Mouse (Mus musculus) thymus, adult 2 months (tissue): ENCODE measurements at regions not wholly inside any gene's neighbourhood (a gene's known extent, or its start where the extent isn't known, plus 50 kb on each side); places are given as distances from the start of the nearest gene placed in this dataset.
"Not testable (repeated sequence)": the region's sequence is repeated elsewhere in the genome, so short reads cannot be mapped to it uniquely, and the experiment has no call there.

Experiments used
- DNase-seq: peaks from one replicate; pipeline ENCODE4 v3.0.0; 2021
- H3K27ac ChIP-seq: fragments of 200-500 bp; 2 replicates; pipeline ENCODE4 v1.5.1; 2012; ENCODE audit warnings: low read length, control low read depth; ENCODE audit not compliant: control insufficient read depth, insufficient read depth
- H3K27me3 ChIP-seq: fragments of 200-500 bp; 2 replicates; pipeline ENCODE4 v1.6.1; 2012; ENCODE audit warnings: mild to moderate bottlenecking, low read length, moderate library complexity, mixed read lengths; ENCODE audit not compliant: control insufficient read depth, insufficient read depth
- H3K36me3 ChIP-seq: fragments of 200-500 bp; 2 replicates; pipeline ENCODE4 v1.6.1; 2012; ENCODE audit warnings: mild to moderate bottlenecking, low read length, moderate library complexity; ENCODE audit not compliant: control insufficient read depth, insufficient read depth
- H3K4me1 ChIP-seq: fragments of 200-500 bp; replicated peaks from 2 replicates; pipeline ENCODE4 v1.6.1; 2012; ENCODE audit warnings: low read length; ENCODE audit not compliant: control insufficient read depth, insufficient read depth
- H3K4me3 ChIP-seq: fragments of 200-500 bp; 2 replicates; pipeline ENCODE4 v1.5.1; 2012; ENCODE audit warnings: mild to moderate bottlenecking, low read length, control low read depth, moderate library complexity; ENCODE audit not compliant: control insufficient read depth, insufficient read depth
- CTCF ChIP-seq: fragments of 200-500 bp; IDR thresholded peaks from 2 replicates; pipeline ENCODE4 v1.5.1; 2012; ENCODE audit warnings: mild to moderate bottlenecking, control low read depth, low read length, moderate library complexity, borderline replicate concordance; ENCODE audit not compliant: control insufficient read depth, poor library complexity, insufficient read depth; ENCODE audit errors: extremely low read depth
- POLR2A ChIP-seq: fragments of 200-500 bp; IDR thresholded peaks from 2 replicates; pipeline ENCODE4 v1.6.1; 2012; ENCODE audit warnings: mild to moderate bottlenecking, low read length, control low read depth, moderate library complexity; ENCODE audit not compliant: control insufficient read depth, poor library complexity, insufficient read depth; ENCODE audit errors: extremely low read depth
- WGBS: fragments of 180-500 bp; shearing (Covaris S2); methylation state at CpG from one replicate; pipeline ENCODE4 v1.1.7; 2018; 5-methylcytosine and 5-hydroxymethylcytosine counted together

DNA sequence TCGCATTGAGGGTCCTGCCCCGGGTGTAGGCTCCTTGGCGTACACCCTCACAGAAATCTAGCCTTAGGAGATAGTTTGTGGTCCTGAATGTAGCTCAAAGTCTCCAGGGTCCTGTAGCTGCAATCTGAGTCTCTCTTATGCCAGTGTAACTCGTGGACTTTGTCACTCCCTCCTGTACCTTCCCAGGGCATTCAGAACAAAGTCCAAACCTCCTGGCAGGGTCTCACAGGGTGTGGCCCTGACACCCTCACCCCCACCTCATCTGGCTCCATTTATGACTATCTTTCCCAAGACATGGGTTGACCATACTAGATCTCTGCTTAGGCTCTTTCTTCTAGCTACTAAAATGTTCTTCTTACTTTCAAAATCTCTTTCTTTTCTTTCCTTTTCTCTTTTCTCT is 120.6 kb upstream of the Tmem150c start:
- Histone ChIP-seq H3K27ac (no peak overlapping the region), H3K36me3 (no peaks in the 10 kb centered on the region), H3K4me1 (no peaks in the 10 kb centered on the region), H3K4me3 (no peak overlapping the region), H3K27me3 (no peaks in the 10 kb centered on the region)
- TF ChIP-seq POLR2A: no peak
- no peak for TF ChIP-seq CTCF
- WGBS: 90% methylated on average over 4 of the region's 4 CpGs
- DNase-seq: no peak

DNA sequence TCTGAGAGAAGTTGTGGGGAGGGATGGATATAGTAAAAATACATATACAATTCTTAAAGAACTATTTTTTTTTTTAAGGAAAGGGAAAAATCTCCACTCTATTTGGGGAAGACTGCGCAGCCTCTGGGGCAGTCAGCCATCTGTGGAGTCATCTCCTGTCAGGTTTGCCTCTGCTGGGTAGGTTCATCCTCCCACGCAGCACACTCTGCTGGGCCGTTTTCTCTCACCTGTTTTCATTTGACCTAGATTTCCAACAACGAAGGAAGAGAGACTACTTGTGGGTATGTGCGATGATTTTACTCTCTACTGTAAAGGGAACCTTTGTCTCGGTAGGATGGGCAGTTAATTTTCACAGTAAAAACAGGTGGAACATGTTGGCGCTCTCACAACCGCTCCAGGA is 119.9 kb upstream of the Tmem150c start:
- no peak for DNase-seq
- 93% methylated on average over 8 of the region's 8 CpGs for WGBS
- Histone ChIP-seq H3K27me3 (no peaks in the 10 kb centered on the region), H3K4me3 (no peak overlapping the region), H3K27ac (no peak overlapping the region), H3K36me3 (no peaks in the 10 kb centered on the region), H3K4me1 (no peaks in the 10 kb centered on the region)
- no peak for TF ChIP-seq CTCF
- no peak for TF ChIP-seq POLR2A

DNA sequence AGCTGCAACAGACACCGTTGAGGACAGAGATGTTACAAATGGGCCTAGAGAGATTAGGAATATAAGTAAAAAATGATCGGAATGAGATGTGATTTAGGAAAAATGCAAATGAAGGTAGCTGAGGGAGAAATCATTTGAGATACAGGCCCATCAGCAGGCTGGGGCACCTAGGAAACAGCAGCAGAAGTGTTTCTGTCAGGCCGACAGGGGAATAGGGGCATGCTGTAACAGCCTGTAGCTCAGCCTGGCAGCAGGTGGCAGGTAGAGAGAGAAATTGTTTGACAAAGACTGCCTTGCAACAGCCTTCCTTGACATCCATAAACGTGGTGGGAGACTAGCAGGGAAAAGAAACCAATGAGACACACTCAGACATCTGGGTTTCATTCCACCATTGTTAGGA is 115.1 kb upstream of the Tmem150c start:
- Histone ChIP-seq H3K36me3 (no peaks in the 10 kb centered on the region), H3K27me3 (no peaks in the 10 kb centered on the region), H3K4me1 (no peaks in the 10 kb centered on the region), H3K27ac (no peak overlapping the region), H3K4me3 (no peak overlapping the region)
- no peak for DNase-seq
- no peak for TF ChIP-seq POLR2A
- TF ChIP-seq CTCF: no peak
- WGBS: 89% methylated on average over 4 of the region's 4 CpGs

DNA sequence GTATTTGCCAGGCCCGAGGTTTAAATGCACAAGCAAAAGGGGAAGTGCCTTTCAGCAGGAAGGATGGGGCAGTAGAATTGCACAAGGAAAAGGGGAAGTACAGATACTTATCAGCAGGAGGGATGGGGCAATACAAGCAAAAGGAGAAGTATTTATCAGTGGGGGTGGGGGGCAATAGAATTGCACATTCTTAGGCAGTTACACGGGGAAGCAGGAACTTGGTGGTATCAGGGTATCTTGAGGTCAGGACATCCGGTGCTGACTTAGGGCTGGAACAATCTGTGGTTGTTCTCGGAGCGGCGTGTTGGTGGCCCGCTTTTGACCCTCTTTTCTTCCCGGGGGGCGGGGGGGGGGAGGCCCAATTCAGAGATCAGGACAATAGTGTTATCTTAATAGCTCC is 112.4 kb upstream of the Tmem150c start:
- not testable (repeated sequence) for H3K4me3 ChIP-seq, H3K36me3 ChIP-seq, H3K27me3 ChIP-seq, DNase-seq, H3K4me1 ChIP-seq, H3K27ac ChIP-seq
- 22% methylated on average over 9 of the region's 9 CpGs for WGBS

DNA sequence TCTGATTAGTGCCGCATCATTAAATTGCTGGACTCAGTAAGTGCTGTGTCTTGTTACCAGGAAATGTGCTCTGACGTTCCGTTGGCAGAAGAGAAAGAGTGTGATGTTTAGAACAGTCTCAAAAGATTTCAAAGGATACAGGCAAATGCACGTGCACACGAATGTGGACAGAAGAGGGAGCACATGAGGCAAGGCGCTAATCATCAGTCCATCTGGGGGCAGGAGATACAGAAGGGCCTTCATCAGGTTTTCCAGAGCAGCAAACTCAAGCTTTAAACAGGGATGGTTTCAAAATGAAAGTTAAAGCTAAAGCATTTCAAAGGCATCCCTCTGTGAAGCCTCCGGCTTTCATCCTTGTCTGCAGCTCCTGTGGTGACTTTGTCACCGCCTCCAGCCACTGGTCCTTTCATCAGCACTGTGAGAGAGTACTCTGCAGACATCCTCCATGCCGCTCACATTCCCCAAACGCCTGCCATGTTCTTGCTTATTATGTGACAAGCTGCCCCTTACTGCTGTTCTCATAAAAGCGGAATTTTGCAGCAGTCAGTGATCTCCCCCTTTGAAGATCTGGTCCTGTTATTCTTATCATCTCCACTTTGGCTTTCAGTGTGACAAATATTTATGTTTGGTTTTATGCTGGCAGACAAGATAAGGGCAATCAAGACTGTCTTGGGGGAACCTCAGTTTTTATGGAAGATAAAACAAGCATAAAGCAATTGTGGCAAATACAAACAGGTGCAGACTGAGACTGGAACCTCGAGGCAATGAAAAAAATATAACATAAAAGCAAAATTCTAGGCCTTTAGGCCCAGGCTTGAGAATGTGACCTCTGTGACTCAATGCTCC is 111.5 kb upstream of the Tmem150c start:
- Histone ChIP-seq H3K4me3 (no peak overlapping the region), H3K36me3 (no peaks in the 10 kb centered on the region), H3K27ac (no peak overlapping the region), H3K27me3 (no peaks in the 10 kb centered on the region), H3K4me1 (no peaks in the 10 kb centered on the region)
- no peak for DNase-seq
- WGBS: 79% methylated on average over 12 of the region's 12 CpGs
- TF ChIP-seq CTCF (no peak), POLR2A (no peak)

DNA sequence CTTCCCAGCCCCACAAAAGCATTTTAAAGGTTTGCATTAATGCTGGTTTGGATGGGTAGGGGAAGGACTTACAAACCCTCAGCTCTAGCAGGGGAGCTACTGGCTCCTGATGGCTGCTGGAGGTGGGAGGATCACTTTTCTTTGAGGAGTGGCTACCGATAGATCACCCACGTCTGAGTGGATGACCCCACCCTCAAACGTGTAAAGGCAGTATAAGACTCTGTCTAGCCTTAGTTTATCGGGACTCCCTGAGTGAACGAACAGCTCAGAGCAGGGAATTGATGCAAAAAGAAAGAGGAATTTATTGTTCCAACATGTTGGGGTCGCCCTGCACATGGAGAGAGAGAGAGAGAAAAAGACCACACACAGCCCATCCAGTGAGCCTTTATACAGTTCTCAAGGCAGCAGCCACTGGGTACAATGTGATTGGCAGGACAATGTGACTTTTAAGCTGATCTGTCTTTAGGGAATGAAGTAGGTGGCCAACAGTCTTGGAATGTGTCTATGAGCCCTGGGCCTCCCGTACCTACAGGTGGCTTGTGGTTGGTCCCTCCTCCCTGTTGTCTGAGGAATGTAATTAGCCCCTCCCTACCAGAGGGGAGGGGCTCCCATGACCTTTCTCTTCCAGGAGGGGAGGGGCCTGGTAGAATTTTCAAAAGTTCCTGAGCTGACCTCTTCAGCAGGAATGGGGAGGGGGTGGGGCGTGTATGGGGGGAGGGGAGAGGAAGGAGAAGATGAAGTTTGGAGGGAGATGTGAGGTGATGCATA is 108.7 kb upstream of the Tmem150c start:
- Histone ChIP-seq H3K27ac (no peak overlapping the region), H3K4me3 (no peak overlapping the region), H3K27me3 (no peaks in the 10 kb centered on the region), H3K36me3 (no peaks in the 10 kb centered on the region), H3K4me1 (no peaks in the 10 kb centered on the region)
- TF ChIP-seq POLR2A (no peak), CTCF (no peak)
- no peak for DNase-seq
- WGBS: 91% methylated on average over 8 of the region's 8 CpGs

DNA sequence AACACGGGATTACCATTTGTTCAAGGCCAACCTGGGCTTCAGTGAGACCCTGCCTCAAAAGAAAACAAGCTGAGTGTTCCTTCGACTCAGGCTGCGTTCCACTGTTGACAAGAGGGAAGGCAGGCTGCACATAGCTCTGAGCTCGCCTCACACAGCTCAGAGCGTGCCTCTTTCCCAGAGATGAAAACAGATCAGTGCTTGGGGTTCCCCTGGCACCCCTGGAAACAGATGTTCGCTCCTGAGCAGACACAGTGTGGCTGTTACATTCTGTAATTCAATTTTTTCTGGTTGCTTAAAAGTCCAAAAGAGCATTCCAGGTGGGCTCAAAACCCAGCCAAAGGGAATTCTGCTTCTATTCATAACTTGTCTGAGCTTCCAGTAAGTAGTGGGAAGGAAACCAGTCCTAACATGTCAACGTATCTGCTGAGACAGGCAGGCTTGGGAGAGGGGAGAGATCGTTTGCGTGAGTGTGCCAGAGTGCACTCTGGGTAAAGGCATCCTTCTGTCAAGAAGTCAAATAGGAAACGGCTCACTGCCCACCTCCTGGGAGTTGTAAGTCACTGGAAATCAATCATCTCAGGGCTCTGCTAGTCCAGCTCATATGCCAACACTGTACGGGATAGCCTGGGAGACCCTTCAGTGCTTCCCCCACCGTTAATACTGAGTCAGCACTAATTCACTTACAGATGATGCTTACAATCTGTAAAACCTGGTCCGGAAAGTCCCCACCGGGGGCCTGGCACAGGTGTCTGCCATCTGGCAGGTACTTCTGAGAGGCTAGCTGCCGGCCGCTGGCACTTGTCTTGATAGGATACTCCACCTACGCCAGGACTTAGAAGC is 107.3 kb upstream of the Tmem150c start:
- H3K36me3 ChIP-seq: no peaks in the 10 kb centered on the region
- TF ChIP-seq CTCF: no peak
- TF ChIP-seq POLR2A: no peak
- H3K27ac ChIP-seq: peak overlapping the region; percentile 2; the same call in 1 of the 2 replicates
- no peak for DNase-seq
- H3K27me3 ChIP-seq: no peaks in the 10 kb centered on the region
- 78% methylated on average over 17 of the region's 17 CpGs for WGBS
- H3K4me3 ChIP-seq: no peak overlapping the region
- H3K4me1 ChIP-seq: no peaks in the 10 kb centered on the region
